Mouse (Mus musculus): ENCODE measurements around the gene Ndrg4. TPM values are rescaled to one million over a fixed set of nuclear protein-coding genes. Genes with fewer than 3 reads are reported as not detected.
A peak's percentile ranks its signal among the peaks of the same experiment; 100 is the strongest.
"Not testable (repeated sequence)": the region's sequence is repeated elsewhere in the genome, so short reads cannot be mapped to it uniquely, and the experiment has no call there.

Gene Ndrg4
- total RNA-seq (2021), result 100 to 1,000 TPM; 314 to 320 TPM
- long read RNA-seq, experiment 1, transcript Ndrg4-202 (15 exons, 2,966 nt), result major isoform, 451 of 684 reads
- long read RNA-seq, experiment 1, transcript Ndrg4-208 (2 exons, 505 nt), result minor isoform, 37 of 684 reads
- long read RNA-seq, experiment 1, transcript Ndrg4-203 (14 exons, 2,738 nt), result minor isoform, 45 of 684 reads
- long read RNA-seq, experiment 1, partial matches to known transcripts, result 52 of 684 reads
- long read RNA-seq, experiment 1, other reads (novel, unspliced or antisense), result 99 of 684 reads
- long read RNA-seq, experiment 2, transcript Ndrg4-202 (15 exons, 2,966 nt), result major isoform, 420 of 639 reads
- long read RNA-seq, experiment 2, transcript Ndrg4-208 (2 exons, 505 nt), result minor isoform, 47 of 639 reads
- long read RNA-seq, experiment 2, transcript Ndrg4-203 (14 exons, 2,738 nt), result minor isoform, 38 of 639 reads
- long read RNA-seq, experiment 2, partial matches to known transcripts, result 33 of 639 reads
- long read RNA-seq, experiment 2, other reads (novel, unspliced or antisense), result 99 of 639 reads

DNA sequence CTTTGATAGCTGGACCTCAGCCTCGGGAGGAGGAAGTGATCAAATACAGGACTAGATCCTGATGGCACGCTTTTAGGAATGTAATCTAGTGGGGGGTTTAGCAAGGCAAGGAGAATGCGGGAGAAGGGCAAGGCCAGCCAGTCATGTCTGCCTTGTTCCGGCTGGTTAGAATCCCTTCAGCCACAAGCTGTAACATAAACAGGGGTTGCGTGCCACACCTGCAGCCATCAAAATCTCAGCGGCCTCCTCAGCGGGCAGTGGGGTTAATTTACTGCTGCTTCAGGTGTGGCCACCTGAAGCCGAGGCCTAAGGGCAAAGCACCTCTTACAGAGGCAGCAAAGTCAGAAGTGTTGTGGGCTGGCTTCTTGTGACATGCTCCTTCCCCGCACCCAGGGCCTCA is at the start of gene Ndrg4:
Ndrg4 (plus strand) TSS at position 350 of the 400 bp plus-strand sequence.
- intact Hi-C loops (cut with DNase I), result no loop called here
- no peak for DNase-seq

DNA sequence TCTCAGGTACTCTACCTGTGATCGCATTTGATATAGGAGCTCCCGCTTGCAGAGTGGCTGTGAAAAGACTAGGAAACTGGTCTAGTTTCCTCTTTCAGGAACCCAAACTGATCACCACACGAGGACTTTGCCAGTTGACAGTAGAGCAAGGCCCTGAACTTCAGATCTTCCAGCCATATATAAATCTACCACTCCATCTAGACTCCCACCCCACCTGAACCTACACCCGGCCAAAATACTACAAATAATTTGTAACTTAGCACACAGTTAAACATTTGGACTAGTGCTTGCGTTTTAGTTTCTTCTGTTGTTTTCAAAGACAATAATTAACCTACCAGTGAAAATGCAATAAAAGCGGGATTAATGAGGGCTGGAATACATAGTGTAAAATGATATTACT is 43.9 kb upstream of the Ndrg4 start:
- DNase-seq, result no peak
- intact Hi-C loops (cut with DNase I), result no loop called here

DNA sequence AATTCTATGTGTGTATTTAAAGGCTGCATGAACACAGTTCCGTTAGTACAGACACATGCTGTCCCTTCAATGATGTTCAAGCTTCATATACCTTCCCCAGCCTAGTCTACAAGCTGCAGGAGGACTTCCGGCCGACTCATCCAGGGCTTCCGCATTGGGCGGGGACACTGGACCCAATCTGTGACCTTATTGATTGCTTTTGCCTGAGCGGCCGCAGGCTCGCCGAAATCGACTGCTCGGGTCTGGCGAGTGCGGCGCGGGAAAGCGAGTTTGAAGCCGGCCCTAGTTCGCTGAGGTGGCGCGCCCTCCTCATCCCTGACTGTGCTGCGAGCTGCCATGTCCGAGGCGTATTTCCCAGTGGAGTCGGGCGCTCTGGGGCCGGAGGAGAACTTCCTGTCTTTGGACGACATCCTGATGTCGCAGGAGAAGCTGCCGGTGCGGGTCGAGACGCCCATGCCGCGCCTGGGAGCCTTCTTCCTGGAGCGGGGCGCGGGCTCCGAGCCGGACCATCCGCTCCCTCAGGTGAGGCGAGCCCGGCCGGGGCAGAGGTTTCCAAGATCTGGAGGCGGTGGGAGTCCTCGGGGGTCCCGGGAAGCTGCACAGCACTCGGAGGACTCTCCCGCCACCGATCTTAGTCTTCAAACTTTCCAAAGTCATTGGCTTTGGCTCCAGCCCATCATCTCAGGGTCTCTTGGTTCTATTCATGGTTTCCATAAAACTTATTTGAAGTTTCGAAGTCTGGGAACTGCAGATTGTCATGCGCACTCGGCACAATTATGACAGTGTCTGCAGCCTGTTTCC is 43.3 kb upstream of the Ndrg4 start, which contains the start of gene Gins3:
Gins3 (plus strand) TSS at position 192 of the 801 bp plus-strand sequence.
- DNase-seq, result peak; percentile 91 to 94
- intact Hi-C loops (cut with DNase I), result no loop called here

DNA sequence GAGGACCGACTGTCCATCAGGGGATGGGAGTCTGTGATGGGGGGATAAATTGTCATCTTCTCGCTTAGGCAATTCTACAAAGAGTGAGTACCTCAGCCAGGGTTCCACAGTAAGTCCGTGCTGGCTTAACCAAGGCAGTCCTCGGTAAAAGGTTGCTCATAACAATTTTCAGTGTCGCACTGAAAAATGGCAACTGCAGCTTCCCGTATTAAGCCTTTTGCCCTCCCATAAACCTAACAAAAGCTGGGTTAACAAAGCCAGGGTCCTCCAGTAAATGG is 42.8 kb upstream of the Ndrg4 start:
- no peak for DNase-seq
- intact Hi-C loops (cut with DNase I), result no loop called here

DNA sequence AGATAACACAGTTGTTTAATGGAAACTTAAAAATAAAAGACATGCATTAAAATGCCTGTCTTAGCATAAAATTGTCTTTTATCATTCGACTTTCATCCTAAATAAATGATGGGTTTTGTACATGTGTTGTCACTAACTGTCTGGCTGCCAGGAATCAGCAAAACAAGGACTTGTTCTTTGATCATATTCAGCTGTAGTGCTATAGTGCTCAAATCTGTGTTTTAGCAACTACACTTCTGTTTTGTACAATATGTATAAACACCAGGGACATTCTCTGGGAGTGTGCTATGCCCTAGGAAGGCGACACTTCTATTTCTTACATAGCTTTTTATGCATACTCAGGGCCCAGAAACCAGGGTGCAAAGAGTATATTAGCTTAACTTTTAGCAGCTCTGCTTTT is 31.8 kb upstream of the Ndrg4 start:
- DNase-seq, result no peak
- intact Hi-C loops (cut with DNase I), result no loop called here

DNA sequence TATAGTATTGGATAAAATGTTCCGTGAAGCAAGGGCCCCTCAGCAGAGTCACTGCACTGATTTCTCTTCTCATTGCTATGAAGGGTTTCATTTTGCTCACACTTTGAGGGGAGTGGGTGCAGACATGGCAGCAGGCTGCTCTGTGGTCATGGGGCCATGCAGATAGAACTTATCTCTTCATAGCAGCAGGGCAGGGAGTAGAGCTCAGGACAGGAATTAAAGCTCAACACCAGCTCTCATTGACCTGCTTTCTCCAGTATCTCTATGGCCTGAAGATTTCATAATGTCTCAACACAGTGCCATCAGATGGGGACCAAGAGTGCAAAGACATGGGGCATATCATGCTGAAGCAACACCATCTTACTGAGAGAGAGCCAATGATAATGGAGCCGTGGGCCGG is 28.5 kb upstream of the Ndrg4 start:
- intact Hi-C loops (cut with DNase I), result no loop called here
- DNase-seq, result no peak

DNA sequence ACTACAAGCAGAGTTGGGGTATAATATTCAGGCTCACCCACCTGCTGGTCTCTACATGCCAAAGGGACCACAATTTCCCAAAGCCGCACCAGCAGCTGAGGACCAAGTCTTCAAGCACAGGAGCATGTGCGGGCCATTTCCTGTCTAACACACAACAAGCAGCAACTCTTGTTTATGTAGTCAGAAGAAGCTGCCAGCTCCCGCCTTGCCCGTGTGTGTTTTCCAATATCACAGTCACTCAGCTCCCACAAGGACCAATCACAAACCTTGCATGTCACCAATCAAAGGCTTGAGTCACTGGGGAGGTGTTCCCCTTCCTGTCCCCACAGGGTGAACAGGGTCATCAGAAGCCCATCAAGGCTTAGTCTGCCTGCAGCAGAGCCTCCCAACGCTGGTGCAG is 23.4 kb upstream of the Ndrg4 start:
- intact Hi-C loops (cut with DNase I), result no loop called here
- DNase-seq, result no peak

DNA sequence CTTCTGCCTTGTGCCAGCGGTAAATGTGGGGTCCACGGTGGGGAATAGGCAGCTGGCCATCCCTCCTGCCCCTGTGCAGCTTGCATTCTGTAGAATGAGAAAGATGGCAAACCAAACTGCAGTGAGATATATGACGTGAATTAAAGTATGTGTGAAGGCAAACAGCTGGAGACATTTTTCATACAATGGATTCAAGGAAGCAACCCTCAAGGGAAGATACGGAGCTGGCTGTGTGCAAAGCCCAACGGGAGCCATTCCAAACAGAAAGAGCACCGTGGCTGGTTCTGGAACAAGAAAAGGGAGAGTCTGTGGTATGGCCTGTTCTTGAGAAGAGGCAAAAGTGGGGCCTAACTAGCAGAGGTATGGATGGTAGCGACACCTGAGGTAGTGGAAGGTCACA is 20.9 kb upstream of the Ndrg4 start:
- peak in 1 of 2 experiments; percentile 9 for DNase-seq
- intact Hi-C loops (cut with DNase I), result no loop called here

DNA sequence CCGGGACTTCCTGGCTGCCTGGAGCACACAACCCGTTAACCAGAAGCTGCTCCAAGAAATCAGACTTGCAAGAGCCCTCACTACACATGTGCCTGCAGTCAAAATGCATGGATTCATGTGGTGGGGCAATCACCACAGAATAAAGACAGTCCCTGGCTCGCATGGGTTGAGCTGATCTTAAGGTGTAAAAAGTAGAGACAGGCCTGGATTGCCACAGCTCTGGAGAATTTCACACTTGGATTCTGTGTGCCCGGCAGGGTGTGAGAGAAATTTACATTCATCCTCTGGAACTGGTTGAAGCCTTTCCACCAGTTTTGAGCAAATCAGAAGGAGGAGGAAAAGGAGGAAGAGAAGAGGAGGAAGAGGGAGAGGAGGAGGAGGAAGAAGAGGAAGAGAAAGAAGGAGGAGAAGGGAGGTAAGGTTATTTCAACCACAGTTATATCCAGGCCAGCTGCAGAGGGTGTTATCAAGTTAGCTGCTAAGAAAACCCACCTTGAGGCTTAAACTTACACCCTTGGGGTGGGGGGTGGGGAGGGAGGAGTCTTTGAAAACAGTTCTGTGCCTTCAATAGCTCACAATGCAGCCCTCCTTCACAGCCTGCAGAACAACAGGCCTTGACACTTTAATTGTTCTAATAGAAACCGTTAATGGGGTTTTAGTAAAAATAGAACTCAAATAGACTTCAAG is 20.3 kb upstream of the Ndrg4 start:
- no peak for DNase-seq
- intact Hi-C loops (cut with DNase I), result no loop called here

DNA sequence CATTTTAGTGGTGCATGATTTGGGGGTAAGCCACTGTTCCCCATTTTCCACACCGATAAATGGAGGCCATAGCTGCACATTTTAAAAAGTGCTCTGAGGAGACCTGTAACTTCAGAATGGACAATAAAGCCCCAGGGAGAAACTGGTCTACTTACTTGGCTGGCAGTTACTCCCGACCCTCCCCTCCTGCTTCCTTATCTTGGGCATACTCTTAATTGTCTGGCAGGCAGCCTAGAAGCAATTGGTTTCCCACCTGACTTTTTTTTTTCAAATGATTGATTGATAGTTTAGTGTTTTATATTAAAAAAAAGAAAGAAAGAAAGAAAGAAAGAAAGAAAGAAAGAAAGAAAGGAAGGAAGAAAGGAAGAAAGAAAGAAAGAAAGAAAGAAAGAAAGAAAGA is 19.3 kb upstream of the Ndrg4 start:
- intact Hi-C loops (cut with DNase I), result no loop called here

DNA sequence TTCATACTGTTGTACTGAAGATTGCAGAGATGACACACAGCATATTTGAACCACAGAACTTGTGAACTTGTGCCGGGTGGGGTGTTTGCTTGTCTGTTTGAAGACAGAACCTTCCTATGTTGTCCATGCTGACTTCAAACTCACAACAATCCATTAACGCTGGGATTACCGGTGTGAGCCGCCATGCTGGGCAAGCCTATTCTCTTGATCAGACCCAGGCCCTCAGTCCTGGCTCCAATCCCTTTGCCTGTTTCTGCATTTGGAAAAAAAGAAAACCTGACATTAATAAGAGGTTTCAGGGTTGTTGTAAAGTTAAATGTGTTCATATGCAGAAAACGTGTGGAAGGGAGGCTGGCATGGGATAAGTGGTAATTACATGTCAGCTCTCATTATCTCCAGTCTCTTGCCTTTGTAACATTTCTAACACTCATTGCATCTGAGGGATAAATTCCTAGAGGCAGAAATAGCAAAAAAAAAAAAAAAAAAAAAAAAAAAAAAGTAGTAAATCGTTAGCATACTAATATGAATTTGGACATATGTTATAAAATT is 16.4 kb upstream of the Ndrg4 start:
- intact Hi-C loops (cut with DNase I), result no loop called here
- DNase-seq, result no peak

More for the DNA sequence above, 19.3 kb upstream of the Ndrg4 start:
- no peak for DNase-seq

DNA sequence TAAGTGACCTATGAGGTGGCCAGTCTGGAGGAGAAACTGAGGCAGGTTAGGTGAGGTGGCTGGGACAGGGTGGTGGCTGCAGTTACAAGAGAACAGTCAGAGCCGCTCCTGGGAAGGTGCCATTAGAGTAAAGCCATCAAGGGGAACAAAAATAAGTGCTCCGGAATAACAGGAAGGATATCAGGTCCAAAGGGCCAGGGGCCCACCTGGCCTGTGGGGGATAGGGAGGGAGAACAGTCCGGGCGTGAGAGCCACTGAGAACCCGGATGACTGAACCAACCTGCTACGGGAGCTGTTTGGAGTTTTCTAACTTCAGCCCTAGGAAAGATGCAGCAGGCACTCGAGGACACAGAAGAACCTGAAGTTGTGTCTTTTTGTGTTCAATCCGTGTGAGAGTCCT is 15.7 kb upstream of the Ndrg4 start:
- intact Hi-C loops (cut with DNase I), result no loop called here
- no peak for DNase-seq

DNA sequence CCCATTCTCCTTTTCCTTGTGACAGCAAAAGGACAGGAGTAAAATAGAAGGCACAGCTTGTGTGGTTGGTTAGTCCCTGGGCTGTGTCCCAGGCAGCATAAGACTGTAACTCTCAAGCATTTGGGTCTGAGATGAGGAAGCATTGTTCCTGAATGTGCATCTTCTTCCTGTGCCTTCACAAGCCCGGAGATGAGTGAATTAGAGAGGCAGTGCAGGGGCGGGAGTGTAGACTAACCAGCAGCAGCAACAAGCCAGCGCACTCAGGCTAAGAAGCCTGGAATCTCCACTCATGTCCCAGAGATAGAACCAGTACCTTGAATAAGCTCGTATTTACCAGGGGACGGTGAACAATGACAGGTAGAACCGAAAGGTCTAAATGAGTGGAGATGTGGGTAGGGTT is 15.2 kb upstream of the Ndrg4 start:
- no peak for DNase-seq
- intact Hi-C loops (cut with DNase I), result no loop called here

DNA sequence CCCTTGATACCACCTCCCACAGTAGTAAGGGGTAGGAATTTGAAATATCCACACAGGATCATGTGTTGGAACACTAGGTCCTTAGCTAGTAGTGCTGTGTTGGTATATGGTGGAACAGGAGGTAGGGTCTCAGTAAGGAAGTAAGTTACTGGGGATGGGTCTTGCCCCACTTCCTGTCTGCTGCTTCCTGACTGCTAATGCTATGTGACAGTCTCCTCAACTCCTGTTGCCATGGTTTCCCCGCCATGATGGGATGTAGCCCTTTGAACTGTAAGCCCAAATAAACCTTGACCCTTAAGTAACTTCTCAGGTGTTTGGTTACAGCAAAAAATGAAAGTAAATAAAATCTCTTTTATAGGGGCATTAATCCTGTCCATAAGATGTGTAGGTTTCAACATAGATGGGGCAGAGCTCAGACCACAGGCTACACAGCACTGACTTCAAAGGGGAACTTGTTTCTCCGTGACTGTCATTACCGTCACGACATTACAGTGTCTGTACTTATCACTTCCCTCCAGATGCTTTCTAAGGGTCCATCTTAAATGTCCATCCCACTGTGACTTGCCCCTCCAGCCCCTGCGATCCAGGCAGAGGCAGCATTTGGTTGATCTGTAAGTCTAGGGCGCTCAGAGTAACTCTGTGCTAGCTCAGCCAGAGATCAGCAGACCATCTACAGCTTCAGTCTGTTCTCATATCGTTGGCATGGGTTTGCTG is 13.7 kb upstream of the Ndrg4 start:
- intact Hi-C loops (cut with DNase I), result no loop called here
- DNase-seq, result no peak

DNA sequence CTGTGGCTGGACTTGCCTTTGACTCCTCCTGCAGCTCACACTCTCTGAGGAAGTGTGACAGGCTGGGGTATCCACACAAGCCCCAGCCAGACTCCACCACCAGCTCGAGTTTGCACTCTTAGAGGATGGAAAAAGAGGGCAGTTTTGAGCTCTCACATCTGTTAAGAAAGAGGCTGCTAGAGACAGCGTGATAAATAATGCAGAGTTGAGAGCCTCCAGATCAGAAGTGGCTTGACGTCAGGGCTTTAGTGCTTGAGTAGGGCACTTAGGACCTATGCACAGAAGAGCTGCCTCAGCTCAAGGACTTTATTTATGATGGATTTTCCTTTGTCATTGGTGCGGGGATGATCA is 13.2 kb upstream of the Ndrg4 start:
- intact Hi-C loops (cut with DNase I), result no loop called here
- no peak for DNase-seq

DNA sequence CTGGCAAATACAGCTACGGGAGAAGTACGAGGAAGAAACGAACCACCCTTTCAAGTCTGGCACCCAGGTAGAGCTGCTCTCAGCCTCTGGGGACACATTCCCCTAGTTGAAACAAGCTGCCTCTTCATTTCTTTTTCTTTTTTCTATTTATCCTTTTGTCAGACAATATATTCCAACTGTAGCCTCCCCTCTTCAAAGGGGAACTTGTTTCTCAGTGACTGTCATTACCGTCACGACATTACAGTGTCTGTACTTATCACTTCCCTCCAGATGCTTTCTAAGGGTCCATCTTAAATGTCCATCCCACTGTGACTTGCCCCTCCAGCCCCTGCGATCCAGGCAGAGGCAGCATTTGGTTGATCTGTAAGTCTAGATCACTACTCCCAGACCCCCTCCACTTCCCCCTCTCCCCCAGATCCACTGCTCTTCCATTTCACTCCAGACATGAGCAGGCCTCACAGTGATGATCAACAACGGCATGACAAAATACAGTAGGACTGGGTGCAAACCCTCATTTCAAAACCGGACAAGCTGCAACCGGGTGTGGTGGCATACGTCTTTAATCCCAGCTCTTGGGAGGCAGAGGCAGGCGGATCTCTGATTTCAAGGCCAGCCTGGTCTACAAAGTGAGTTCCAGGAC is 10.8 kb upstream of the Ndrg4 start:
- DNase-seq; intact Hi-C loops (cut with DNase I): not testable (repeated sequence)

DNA sequence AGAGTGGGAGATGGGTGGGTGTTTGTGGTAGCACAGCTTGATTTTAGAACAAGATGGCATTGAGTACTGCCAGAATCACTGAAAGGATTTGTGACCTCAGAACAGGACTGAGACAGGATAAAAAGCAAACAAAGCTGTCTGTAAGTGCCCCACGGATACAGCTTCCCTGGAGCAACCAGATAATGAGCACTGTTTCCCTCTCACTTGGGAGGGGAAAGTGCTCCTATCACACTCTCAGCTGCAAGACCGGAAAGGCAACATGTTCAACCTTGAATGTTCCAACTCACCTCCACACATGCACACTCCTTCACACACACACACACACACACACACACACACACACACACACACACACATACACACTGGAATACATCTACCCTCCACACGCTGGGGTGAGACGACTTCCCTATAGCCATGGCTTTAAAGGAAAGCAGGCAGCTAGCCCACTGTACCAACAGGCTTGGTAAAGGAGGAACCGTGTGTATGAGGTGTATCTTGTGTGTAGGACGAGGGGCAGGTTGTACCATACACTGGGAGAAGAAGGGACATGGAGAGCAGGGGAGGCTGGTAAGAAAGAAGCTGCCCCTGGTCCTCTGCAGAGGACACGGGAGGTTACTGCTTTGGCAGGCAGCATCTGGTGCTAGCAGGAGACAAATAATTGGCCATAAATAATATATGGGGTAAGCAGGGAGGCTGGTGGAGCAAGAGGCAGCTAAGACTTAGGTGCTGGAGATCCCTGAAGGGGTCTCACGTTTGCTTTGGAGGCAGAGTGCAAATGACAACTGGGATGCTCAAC is 8.4 kb upstream of the Ndrg4 start:
- intact Hi-C loops (cut with DNase I), result no loop called here
- DNase-seq, result no peak

DNA sequence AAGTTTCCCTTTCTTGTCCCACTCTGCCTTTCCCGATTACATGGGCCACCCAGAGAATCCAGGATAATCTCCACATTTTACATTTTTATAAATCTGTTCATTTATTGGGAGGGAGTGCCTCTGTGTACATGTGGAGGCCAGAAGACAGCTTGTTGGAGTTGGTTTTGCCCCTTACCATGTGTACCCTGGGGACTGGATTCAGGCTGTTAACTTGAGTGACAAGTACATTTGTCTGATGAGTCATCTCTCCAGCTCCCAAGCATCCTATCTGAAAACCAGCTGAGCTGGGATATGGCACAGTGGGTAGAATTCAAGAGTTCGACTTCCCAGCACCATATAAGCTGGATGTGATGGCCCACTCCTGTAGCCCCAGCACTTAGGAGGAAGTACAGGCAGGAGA is 6.8 kb upstream of the Ndrg4 start:
- intact Hi-C loops (cut with DNase I), result no loop called here
- DNase-seq, result no peak

DNA sequence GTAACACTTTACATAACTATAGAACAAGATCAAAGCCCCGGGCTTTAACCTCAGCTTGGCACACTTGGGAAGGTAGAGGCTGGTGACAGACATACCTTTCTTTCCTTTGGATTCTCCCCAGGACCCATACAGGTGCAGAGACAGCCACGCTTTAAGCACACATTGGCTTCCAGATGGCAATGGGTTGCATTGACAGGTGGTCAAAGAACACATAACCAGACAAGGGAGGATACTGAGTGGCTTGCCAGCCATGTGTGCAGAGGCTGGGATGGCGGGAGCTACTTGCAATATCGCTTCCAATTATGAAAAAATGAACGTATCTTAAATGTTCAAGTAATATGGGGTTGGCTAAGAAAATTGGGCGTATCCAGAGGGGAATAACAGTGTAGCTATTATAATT is 4.9 kb upstream of the Ndrg4 start:
- DNase-seq, result no peak
- intact Hi-C loops (cut with DNase I), result no loop called here
